Mouse (Mus musculus) intestine, embryonic 14.5 days (tissue): ENCODE results near the gene Chmp5. TPM values are rescaled to one million over a fixed set of nuclear protein-coding genes. Genes with fewer than 3 reads are reported as not detected.

Experiments used
- ATAC-seq: fragments of 200-750 bp; cut with Nextera tagmentation; replicated peaks from 2 replicates; pipeline ENCODE4 v1.8.0; 2017; ENCODE audit warnings: low read depth, moderate number of reproducible peaks, moderate TSS enrichment, moderate library complexity; ENCODE audit not compliant: low FRiP score, low TSS enrichment
- DNase-seq: peaks from one replicate; pipeline ENCODE4 v3.0.0-alpha.2; 2018; ENCODE audit warnings: low spot score
- H3K27ac ChIP-seq: fragments of 300-500 bp; sonication (generic); 2 replicates; pipeline ENCODE4 v1.5.1; 2014; ENCODE audit warnings: low read depth, mild to moderate bottlenecking, control low read depth
- H3K27me3 ChIP-seq: fragments of 300-500 bp; sonication (generic); replicated peaks from 2 replicates; pipeline ENCODE4 v1.6.1; 2014; ENCODE audit warnings: low read length, control low read depth; ENCODE audit not compliant: control insufficient read depth, insufficient read depth
- H3K36me3 ChIP-seq: fragments of 300-500 bp; sonication (generic); 2 replicates; pipeline ENCODE4 v1.6.1; 2014; ENCODE audit warnings: low read length, control low read depth; ENCODE audit not compliant: control insufficient read depth, insufficient read depth
- H3K4me1 ChIP-seq: fragments of 300-500 bp; sonication (generic); replicated peaks from 2 replicates; pipeline ENCODE4 v1.6.1; 2014; ENCODE audit warnings: low read length, control low read depth, mixed read lengths; ENCODE audit not compliant: control insufficient read depth, insufficient read depth
- H3K4me2 ChIP-seq: fragments of 300-500 bp; sonication (generic); 2 replicates; pipeline ENCODE4 v1.6.1; 2014; ENCODE audit warnings: low read length
- H3K4me3 ChIP-seq: fragments of 300-500 bp; sonication (generic); 2 replicates; pipeline ENCODE4 v1.5.1; 2014; ENCODE audit warnings: low read depth, low read length, control low read depth, mixed read lengths
- H3K9ac ChIP-seq: fragments of 300-500 bp; sonication (generic); 2 replicates; pipeline ENCODE4 v1.6.1; 2014; ENCODE audit warnings: mild to moderate bottlenecking, low read length
- H3K9me3 ChIP-seq: fragments of 300-500 bp; sonication (generic); 2 replicates; pipeline ENCODE4 v1.6.1; 2016; ENCODE audit warnings: low read length, control low read depth; ENCODE audit not compliant: control insufficient read depth
- WGBS: fragments of 180-500 bp; shearing (Covaris S2); extraction: QIAGEN DNeasy Blood & Tissue Kit; methylation state at CpG from one replicate; pipeline ENCODE4 v1.1.7; 2014; 5-methylcytosine and 5-hydroxymethylcytosine counted together
- polyA plus RNA-seq: library from polyadenylated mRNA; unstranded; fragments of >200 nt; fragmentation: Nextera tagmentation; extraction: Ambion mirVana; gene quantifications from 2 replicates; pipeline ENCODE4 v1.2.1, GENCODE M21; 2014

Chmp5 gene
- polyA plus RNA-seq, 1 experiment from 2014 or later = 82.1 TPM

- H3K4me3 ChIP-seq = no peak overlapping the region
- H3K27ac ChIP-seq = no peak overlapping the region
- peaks cover 64% of the 10 kb centered on the region for H3K36me3 ChIP-seq
- WGBS = 86% methylated on average over 10 of the region's 10 CpGs
- 0 out of 2 replicates have a peak, but pooled peaks cover 4% of the 10 kb centered on the region for H3K4me1 ChIP-seq
- no peak overlapping the region for H3K9ac ChIP-seq
- H3K9me3 ChIP-seq = no peaks in the 10 kb centered on the region
- DNase-seq (no peak), ATAC-seq (no peak)
- H3K4me2 ChIP-seq = no peak overlapping the region
- H3K27me3 ChIP-seq = no peaks in the 10 kb centered on the region
These were observed 28.4 kb downstream of the Chmp5 start for GRCm38 (mm10) chr4:40976651-40977050.

- Histone ChIP-seq H3K4me1 (no peaks in the 10 kb centered on the region), H3K9me3 (no peaks in the 10 kb centered on the region), H3K4me3 (no peak overlapping the region), H3K27ac (no peak overlapping the region), H3K9ac (no peak overlapping the region), H3K36me3 (peaks cover 83% of the 10 kb centered on the region), H3K4me2 (no peak overlapping the region), H3K27me3 (no peaks in the 10 kb centered on the region)
- ATAC-seq (no peak), DNase-seq (no peak)
- WGBS = 89% methylated on average over 1 of the region's 1 CpGs
These were observed 31.2 kb downstream of the Chmp5 start for GRCm38 (mm10) chr4:40979430-40979829.

GRCm38 (mm10) chr4:40982486-40982885 lies 34.3 kb downstream of the Chmp5 start:
- Histone ChIP-seq H3K27me3 (no peaks in the 10 kb centered on the region), H3K9ac (no peak overlapping the region), H3K27ac (no peak overlapping the region), H3K36me3 (peaks cover 97% of the 10 kb centered on the region), H3K4me2 (no peak overlapping the region), H3K4me3 (no peak overlapping the region), H3K9me3 (no peaks in the 10 kb centered on the region), H3K4me1 (no peaks in the 10 kb centered on the region)
- DNase-seq (no peak), ATAC-seq (no peak)
- 78% methylated on average over 3 of the region's 3 CpGs for WGBS

GRCm38 (mm10) chr4:40983686-40984085 lies 35.5 kb downstream of the Chmp5 start:
- Histone ChIP-seq H3K27ac (no peak overlapping the region), H3K9me3 (no peaks in the 10 kb centered on the region), H3K4me1 (no peaks in the 10 kb centered on the region), H3K9ac (no peak overlapping the region), H3K4me3 (no peak overlapping the region), H3K4me2 (no peak overlapping the region), H3K27me3 (no peaks in the 10 kb centered on the region), H3K36me3 (peaks cover 96% of the 10 kb centered on the region)
- ATAC-seq = no peak
- WGBS = 92% methylated on average over 1 of the region's 1 CpGs
- DNase-seq = no peak

- DNase-seq (no peak), ATAC-seq (no peak)
- Histone ChIP-seq H3K9me3 (no peaks in the 10 kb centered on the region), H3K27me3 (no peaks in the 10 kb centered on the region), H3K4me1 (no peaks in the 10 kb centered on the region), H3K9ac (no peak overlapping the region), H3K36me3 (peaks cover 99% of the 10 kb centered on the region), H3K4me2 (no peak overlapping the region), H3K27ac (no peak overlapping the region), H3K4me3 (no peak overlapping the region)
- WGBS = 87% methylated on average over 6 of the region's 6 CpGs
These were observed 41.4 kb downstream of the Chmp5 start for GRCm38 (mm10) chr4:40989633-40990032.

- H3K4me3 ChIP-seq = no peak overlapping the region
- no peaks in the 10 kb centered on the region for H3K9me3 ChIP-seq
- H3K9ac ChIP-seq = no peak overlapping the region
- no peak for ATAC-seq
- H3K4me2 ChIP-seq = no peak overlapping the region
- H3K27ac ChIP-seq = no peak overlapping the region
- 96% methylated on average over 6 of the region's 6 CpGs for WGBS
- peaks cover 98% of the 10 kb centered on the region for H3K36me3 ChIP-seq
- no peaks in the 10 kb centered on the region for H3K27me3 ChIP-seq
- DNase-seq = no peak
- no peaks in the 10 kb centered on the region for H3K4me1 ChIP-seq
These were observed 48.1 kb downstream of the Chmp5 start for GRCm38 (mm10) chr4:40996302-40996701.

GRCm38 (mm10) chr4:40997916-40998315 lies 49.7 kb downstream of the Chmp5 start:
- 88% methylated on average over 4 of the region's 4 CpGs for whole genome bisulfite sequencing
- Histone ChIP-seq H3K9ac (no peak overlapping the region), H3K9me3 (no peaks in the 10 kb centered on the region), H3K4me3 (no peak overlapping the region), H3K4me2 (no peak overlapping the region), H3K36me3 (peaks cover 97% of the 10 kb centered on the region), H3K27ac (no peak overlapping the region), H3K4me1 (no peaks in the 10 kb centered on the region), H3K27me3 (no peaks in the 10 kb centered on the region)
- ATAC-seq (no peak), DNase-seq (no peak)

GRCm38 (mm10) chr4:41000271-41000670 lies 52.1 kb downstream of the Chmp5 start:
- 91% methylated on average over 1 of the region's 1 CpGs for WGBS
- Histone ChIP-seq H3K27ac (no peak overlapping the region), H3K36me3 (peaks cover 99% of the 10 kb centered on the region), H3K9me3 (no peaks in the 10 kb centered on the region), H3K4me3 (no peak overlapping the region), H3K4me2 (no peak overlapping the region), H3K27me3 (no peaks in the 10 kb centered on the region), H3K4me1 (no peaks in the 10 kb centered on the region), H3K9ac (no peak overlapping the region)
- no peak for DNase-seq
- no peak for ATAC-seq

- no peak overlapping the region for H3K9ac ChIP-seq
- H3K4me3 ChIP-seq = no peak overlapping the region
- no peaks in the 10 kb centered on the region for H3K4me1 ChIP-seq
- no peak overlapping the region for H3K27ac ChIP-seq
- no peak for DNase-seq
- no peaks in the 10 kb centered on the region for H3K9me3 ChIP-seq
- no peak overlapping the region for H3K4me2 ChIP-seq
- no peaks in the 10 kb centered on the region for H3K27me3 ChIP-seq
- WGBS = 90% methylated on average over 9 of the region's 9 CpGs
- no peak for ATAC-seq
- H3K36me3 ChIP-seq = peaks cover 98% of the 10 kb centered on the region
These were observed 52.8 kb downstream of the Chmp5 start for GRCm38 (mm10) chr4:41000842-41001639.
